Mouse (Mus musculus): ENCODE data around the gene Ran. TPM values are rescaled to one million over a fixed set of nuclear protein-coding genes. Genes with fewer than 3 reads are reported as not detected.

Ran gene
- polyA plus RNA-seq (2012; ENCODE audit: low replicate concordance) = 5,033 and 6,141 TPM in 2 replicates

DNA sequence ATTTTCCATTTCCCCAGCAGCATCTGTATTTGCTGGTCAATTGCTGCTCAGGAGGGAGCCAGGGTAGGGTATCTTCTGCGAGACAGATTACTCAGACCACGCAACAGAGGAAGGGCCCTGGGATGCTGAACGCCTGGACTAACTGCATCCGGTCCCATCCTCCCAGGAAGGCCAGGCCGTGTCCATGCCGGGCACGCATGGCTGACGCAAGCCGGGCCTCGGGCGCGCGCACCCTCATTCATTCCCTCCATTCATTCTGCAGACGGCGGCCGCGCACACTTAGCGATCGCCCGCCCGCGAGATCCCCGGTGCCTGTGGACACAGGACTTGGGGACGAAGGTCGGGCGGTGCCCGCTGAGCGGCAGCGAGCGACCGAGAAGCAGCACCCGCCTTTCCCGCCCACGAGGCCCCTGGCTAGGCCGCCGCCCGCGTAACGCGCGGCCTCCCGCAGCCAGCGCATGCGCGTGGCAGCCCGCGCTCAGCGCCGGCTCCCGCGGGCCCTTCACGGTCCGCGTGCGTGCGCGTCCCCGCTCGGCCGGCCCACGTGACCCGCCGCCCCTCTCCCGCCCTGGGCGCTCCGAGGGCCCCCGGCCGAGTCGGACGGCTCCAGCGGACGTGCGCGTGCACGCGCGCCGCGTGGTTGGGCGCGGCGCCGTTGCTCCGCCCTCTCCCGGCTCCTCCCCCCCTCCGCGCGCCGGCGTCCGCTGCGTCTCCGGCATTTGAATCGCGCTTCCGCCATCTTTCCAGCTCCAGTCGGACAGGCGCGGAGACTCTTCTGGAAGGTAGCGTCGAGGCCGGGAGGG, at the start of gene Ran:
Gene Ran, plus strand, starts transcription at position 573 of the 803 bp plus-strand sequence.

DNA sequence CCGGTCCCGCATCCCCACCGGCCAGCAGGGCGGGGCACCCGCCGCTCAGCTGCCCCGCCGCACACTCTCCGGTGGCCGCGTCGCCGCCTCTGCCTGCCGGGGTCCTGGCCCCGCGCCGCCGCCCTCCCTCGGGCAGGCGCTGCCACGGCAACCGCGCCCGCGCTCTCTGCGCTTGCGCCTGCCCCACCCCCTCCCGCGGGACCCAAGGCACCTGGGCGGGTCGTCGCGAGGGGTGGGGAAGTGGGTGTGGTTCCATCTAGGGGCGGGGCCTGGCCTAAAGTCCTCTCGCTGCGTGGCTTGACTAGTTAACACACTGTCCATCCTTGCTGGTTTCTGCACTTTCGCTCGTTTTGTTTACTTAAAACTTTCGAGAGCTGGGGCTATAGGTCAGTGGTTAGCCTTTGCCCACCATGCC, 11.4 kb upstream of the Ran start, which contains the start of gene Stx2:
Gene Stx2, minus strand, starts transcription at position 163 of the 415 bp plus-strand sequence.

Other genes with a start within 250 kb of the Ran start
- gene Rimbp2, start 66.6 kb upstream of the Ran start, polyA plus RNA-seq (2012; ENCODE audit: low replicate concordance) = not detected in 2 replicates
- 25.3 and 34.3 TPM in 2 replicates for gene Stx2, start 11.5 kb upstream of the Ran start, polyA plus RNA-seq (2012; ENCODE audit: low replicate concordance)
- gene Adgrd1, start 76.7 kb downstream of the Ran start, polyA plus RNA-seq (2012; ENCODE audit: low replicate concordance) = not detected in 2 replicates